Mouse (Mus musculus) liver, embryonic 14.5 days (tissue): ENCODE results near the gene Olfr1424. TPM values are rescaled to one million over a fixed set of nuclear protein-coding genes. Genes with fewer than 3 reads are reported as not detected.
A peak's percentile ranks its signal among the peaks of the same experiment; 100 is the strongest.

ENCODE experiments used
- ATAC-seq: fragments of 200-750 bp; cut with Nextera tagmentation; 2 replicates; pipeline ENCODE4 v1.8.0; 2017; ENCODE audit warnings: moderate number of reproducible peaks, mild to moderate bottlenecking, moderate library complexity; ENCODE audit not compliant: insufficient read depth
- DNase-seq, 3 experiments: peaks; one replicate each; pipeline ENCODE4 v3.0.0-alpha.2; 2012 to 2013; ENCODE audit warnings: low read depth in 3 of 3, low spot score in 3 of 3
- H3K27ac ChIP-seq: fragments of 300-500 bp; sonication (generic); 2 replicates; pipeline ENCODE4 v1.5.1; 2014; ENCODE audit warnings: moderate library complexity, mild to moderate bottlenecking, control low read depth, inconsistent platforms
- H3K27me3 ChIP-seq: fragments of 300-500 bp; sonication (generic); 2 replicates; pipeline ENCODE4 v1.6.1; 2014; ENCODE audit warnings: mild to moderate bottlenecking, low read length, moderate library complexity; ENCODE audit not compliant: control insufficient read depth, insufficient read depth
- H3K36me3 ChIP-seq: fragments of 300-500 bp; sonication (generic); replicated peaks from 2 replicates; pipeline ENCODE4 v1.6.1; 2014; ENCODE audit warnings: low read depth; ENCODE audit not compliant: control insufficient read depth, insufficient read depth
- H3K4me1 ChIP-seq, 2 experiments: fragments of 200-500 bp in 1 of 2; fragments of 300-500 bp in 1 of 2; sonication (generic) in 1 of 2; replicated peaks; 2 replicates each; pipeline ENCODE4 v1.6.1; 2012 to 2014; ENCODE audit warnings: antibody characterized with exemption in 1 of 2, inconsistent platforms in 1 of 2, low read length in 1 of 2; ENCODE audit not compliant: control insufficient read depth in 2 of 2, insufficient read depth in 2 of 2
- H3K4me2 ChIP-seq: fragments of 300-500 bp; sonication (generic); 2 replicates; pipeline ENCODE4 v1.6.1; 2014; ENCODE audit warnings: low read depth, mild to moderate bottlenecking, control low read depth, moderate library complexity
- H3K4me3 ChIP-seq, 2 experiments: fragments of 200-500 bp in 1 of 2; fragments of 300-500 bp in 1 of 2; sonication (generic) in 1 of 2; 2 replicates each; pipeline ENCODE4 v1.5.1; 2012 to 2014; ENCODE audit warnings: low read depth in 2 of 2, low read length in 2 of 2, mild to moderate bottlenecking in 2 of 2, control low read depth in 1 of 2, inconsistent platforms in 1 of 2, moderate library complexity in 1 of 2; ENCODE audit not compliant: insufficient read depth in 1 of 2
- H3K9ac ChIP-seq: fragments of 300-500 bp; sonication (generic); replicated peaks from 2 replicates; pipeline ENCODE4 v1.6.1; 2014; ENCODE audit warnings: mild to moderate bottlenecking, control low read depth, moderate library complexity
- H3K9me3 ChIP-seq: fragments of 300-500 bp; sonication (generic); 2 replicates; pipeline ENCODE4 v1.6.1; 2016; ENCODE audit warnings: low read length, mixed read lengths; ENCODE audit not compliant: control insufficient read depth
- CTCF ChIP-seq: IDR thresholded peaks from 2 replicates; pipeline ENCODE4 v1.5.1; 2016; ENCODE audit warnings: antibody characterized with exemption, low read depth, control low read depth
- EP300 ChIP-seq: IDR thresholded peaks from 2 replicates; pipeline ENCODE4 v1.6.1; 2016; ENCODE audit warnings: antibody characterized with exemption, low read depth
- WGBS: fragments of 180-500 bp; shearing (Covaris S2); extraction: QIAGEN DNeasy Blood & Tissue Kit; methylation state at CpG from one replicate; pipeline ENCODE4 v1.1.7; 2014; ENCODE audit not compliant: insufficient replicate concordance; 5-methylcytosine and 5-hydroxymethylcytosine counted together
- polyA plus RNA-seq, 2 experiments: library from polyadenylated mRNA; depleted of rRNA in 1 of 2; stranded (reverse) in 1 of 2; unstranded in 1 of 2; fragments of >200 nt; fragmentation: Nextera tagmentation in 1 of 2; extraction: Ambion mirVana in 1 of 2; gene quantifications; 2 replicates each; pipeline versions ENCODE4 v1.2.1 to v1.2.3; 2012 to 2014

The Olfr1424 gene
- polyA plus RNA-seq, 2 experiments = not detected

DNA sequence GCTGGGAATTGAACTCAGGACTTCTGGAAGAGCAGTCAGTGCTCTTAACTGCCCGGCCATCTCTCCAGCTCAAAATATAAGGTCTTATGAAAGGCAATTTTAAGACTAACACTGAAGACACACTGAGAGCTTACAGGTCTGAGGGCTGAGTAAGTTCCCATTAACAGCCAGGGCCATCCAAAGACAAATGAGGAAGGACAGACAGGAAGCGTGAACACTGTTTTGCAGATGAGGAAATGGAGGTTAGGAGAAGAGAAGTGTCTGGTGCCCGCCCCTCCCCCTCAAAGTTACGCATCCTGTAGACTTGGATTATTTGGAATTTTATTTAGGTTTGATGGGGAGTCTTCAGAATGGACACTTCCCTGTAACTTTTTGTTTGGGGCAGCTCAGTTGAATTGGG, 38.3 kb downstream of the Olfr1424 start:
- Histone ChIP-seq H3K4me2 (no peak overlapping the region), H3K9ac (no peak overlapping the region), H3K4me1 (peaks cover 0 to 7% of the 10 kb centered on the region in 2 experiments; a peak in 2 of 4 replicates), H3K36me3 (no peaks in the 10 kb centered on the region), H3K27me3 (no peaks in the 10 kb centered on the region), H3K4me3 (no peak overlapping the region), H3K27ac (no peak overlapping the region), H3K9me3 (no peaks in the 10 kb centered on the region)
- TF ChIP-seq CTCF (no peak), EP300 (no peak)
- ATAC-seq (no peak), DNase-seq (no peak)
- WGBS = 39% methylated on average over 4 of the region's 4 CpGs

DNA sequence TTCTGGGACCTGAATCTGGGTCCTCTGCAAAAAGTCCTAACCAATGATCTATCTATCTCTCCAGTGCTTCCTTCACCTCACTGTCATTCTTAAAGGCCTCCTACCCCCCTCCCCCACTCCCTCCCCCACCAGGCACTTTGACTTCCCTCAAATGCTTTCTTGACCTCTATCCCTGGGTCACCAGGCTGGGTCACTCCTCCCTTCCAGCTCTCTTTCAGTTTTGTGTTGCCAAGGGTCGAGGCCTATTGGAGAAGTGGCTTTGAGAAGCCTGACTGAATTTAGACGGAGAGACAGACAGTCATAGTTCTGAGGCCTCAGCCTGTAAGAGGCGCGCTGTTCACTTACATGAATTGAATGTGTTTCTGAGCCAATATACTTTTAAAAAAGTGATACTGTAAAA, 46.3 kb downstream of the Olfr1424 start:
- no peaks in the 10 kb centered on the region for H3K27me3 ChIP-seq
- no peak overlapping the region for H3K4me2 ChIP-seq
- H3K4me3 ChIP-seq = no peak overlapping the region
- no peaks in the 10 kb centered on the region for H3K9me3 ChIP-seq
- no peaks in the 10 kb centered on the region for H3K36me3 ChIP-seq
- 82% methylated on average over 4 of the region's 4 CpGs for WGBS
- TF ChIP-seq CTCF (no peak), EP300 (no peak)
- DNase-seq (no peak), ATAC-seq (no peak)
- no peak overlapping the region for H3K9ac ChIP-seq
- H3K4me1 ChIP-seq = 0 out of 4 replicates have a peak, but pooled peaks cover 0 to under 1% of the 10 kb centered on the region in 2 experiments
- no peak overlapping the region for H3K27ac ChIP-seq

DNA sequence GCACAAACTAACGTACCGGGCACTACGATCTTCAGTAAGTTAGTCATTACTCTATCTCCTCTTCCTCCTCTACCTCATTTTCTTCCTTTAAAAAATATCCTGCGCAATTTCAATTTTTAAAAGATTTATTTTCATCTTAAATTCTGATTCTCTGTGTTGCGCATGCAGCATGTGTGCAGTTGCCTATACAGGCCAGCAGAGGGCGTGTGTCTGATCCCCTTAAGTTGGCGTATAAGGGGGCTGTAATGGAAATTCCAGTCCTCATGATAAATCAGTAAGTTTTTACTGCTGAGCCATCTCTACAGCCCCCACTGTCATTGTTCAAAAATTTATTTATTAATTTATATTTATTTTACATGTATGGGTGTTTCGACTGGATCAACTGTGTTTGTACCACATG, 46.8 kb downstream of the Olfr1424 start:
- 0 out of 4 replicates have a peak, but pooled peaks cover 0 to 1% of the 10 kb centered on the region in 2 experiments for H3K4me1 ChIP-seq
- H3K9ac ChIP-seq = no peak overlapping the region
- H3K27ac ChIP-seq = no peak overlapping the region
- H3K36me3 ChIP-seq = no peaks in the 10 kb centered on the region
- 66% methylated on average over 8 of the region's 8 CpGs for WGBS
- H3K4me2 ChIP-seq = no peak overlapping the region
- no peak for ATAC-seq
- TF ChIP-seq CTCF (peak; percentile 72), EP300 (no peak)
- H3K27me3 ChIP-seq = no peaks in the 10 kb centered on the region
- DNase-seq = no peak
- no peaks in the 10 kb centered on the region for H3K9me3 ChIP-seq
- H3K4me3 ChIP-seq = no peak overlapping the region

DNA sequence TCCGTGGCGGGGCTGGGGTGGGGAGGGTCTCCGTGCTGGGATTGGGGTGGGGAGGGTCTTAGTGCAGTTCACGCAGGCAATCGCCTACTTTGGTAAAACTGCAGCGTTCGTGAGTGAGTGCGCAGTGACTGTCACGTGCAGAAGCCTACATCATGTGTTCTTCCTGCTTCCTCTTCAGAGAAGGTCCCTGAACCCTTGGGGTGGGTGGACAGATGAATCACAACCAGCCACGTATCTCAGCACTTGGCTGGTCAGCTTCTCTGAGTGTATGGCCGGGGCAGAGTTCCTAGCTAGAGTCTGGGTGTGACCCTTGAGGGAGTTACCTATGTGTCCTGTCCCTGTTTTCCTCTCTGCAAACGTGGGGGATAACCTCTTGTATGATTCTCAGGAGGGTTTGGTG, 49.3 kb downstream of the Olfr1424 start:
- Histone ChIP-seq H3K4me3 (peak overlapping the region; percentile 36 to 63; a peak in 3 of 4 replicates), H3K27ac (no peak overlapping the region), H3K9me3 (no peaks in the 10 kb centered on the region), H3K4me1 (peaks cover 6 to 11% of the 10 kb centered on the region in 2 experiments; a peak in 2 of 4 replicates), H3K9ac (no peak overlapping the region), H3K4me2 (peak overlapping the region; percentile 85), H3K27me3 (no peaks in the 10 kb centered on the region), H3K36me3 (no peaks in the 10 kb centered on the region)
- DNase-seq = peak in 1 of 3 experiments; percentile 43
- WGBS = under 1% methylated on average over 12 of the region's 12 CpGs
- no peak for ATAC-seq
- no peak for TF ChIP-seq CTCF
- TF ChIP-seq EP300 = no peak

DNA sequence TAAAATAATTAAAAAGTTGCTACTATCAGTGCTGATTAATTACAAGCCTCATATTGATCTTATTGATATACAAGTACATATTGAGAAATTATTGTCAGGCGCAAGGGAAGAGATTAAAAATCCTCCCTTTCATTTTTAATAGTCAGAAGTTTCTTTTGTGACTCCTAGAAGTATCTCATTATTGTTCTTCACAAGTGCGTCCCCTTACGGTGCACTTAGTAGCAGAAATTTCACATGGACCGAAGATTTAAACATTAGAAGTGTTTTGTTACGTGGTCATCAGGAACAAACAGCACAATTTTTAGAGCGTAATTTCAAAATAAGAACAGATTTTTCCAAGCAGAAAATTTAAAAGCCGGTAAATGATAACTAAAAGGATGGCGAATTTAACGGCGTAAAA, 49.9 kb downstream of the Olfr1424 start:
- 2% methylated on average over 10 of the region's 10 CpGs for WGBS
- Histone ChIP-seq H3K27ac (no peak overlapping the region), H3K4me1 (peaks cover 6 to 13% of the 10 kb centered on the region in 2 experiments; a peak in 2 of 4 replicates), H3K9ac (peak overlapping the region; percentile 25; the same call in 1 of the 2 replicates), H3K4me3 (peak overlapping the region; percentile 42 to 63; a peak in 3 of 4 replicates), H3K36me3 (no peaks in the 10 kb centered on the region), H3K4me2 (peak overlapping the region; percentile 85), H3K27me3 (no peaks in the 10 kb centered on the region), H3K9me3 (no peaks in the 10 kb centered on the region)
- no peak for DNase-seq
- TF ChIP-seq CTCF (no peak), EP300 (no peak)
- no peak for ATAC-seq
